Mouse (Mus musculus): Measurements from ENCODE around the gene Ube2l3.
"Not testable (repeated sequence)": the region's sequence is repeated elsewhere in the genome, so short reads cannot be mapped to it uniquely, and the experiment has no call there.

The Ube2l3 gene

DNA sequence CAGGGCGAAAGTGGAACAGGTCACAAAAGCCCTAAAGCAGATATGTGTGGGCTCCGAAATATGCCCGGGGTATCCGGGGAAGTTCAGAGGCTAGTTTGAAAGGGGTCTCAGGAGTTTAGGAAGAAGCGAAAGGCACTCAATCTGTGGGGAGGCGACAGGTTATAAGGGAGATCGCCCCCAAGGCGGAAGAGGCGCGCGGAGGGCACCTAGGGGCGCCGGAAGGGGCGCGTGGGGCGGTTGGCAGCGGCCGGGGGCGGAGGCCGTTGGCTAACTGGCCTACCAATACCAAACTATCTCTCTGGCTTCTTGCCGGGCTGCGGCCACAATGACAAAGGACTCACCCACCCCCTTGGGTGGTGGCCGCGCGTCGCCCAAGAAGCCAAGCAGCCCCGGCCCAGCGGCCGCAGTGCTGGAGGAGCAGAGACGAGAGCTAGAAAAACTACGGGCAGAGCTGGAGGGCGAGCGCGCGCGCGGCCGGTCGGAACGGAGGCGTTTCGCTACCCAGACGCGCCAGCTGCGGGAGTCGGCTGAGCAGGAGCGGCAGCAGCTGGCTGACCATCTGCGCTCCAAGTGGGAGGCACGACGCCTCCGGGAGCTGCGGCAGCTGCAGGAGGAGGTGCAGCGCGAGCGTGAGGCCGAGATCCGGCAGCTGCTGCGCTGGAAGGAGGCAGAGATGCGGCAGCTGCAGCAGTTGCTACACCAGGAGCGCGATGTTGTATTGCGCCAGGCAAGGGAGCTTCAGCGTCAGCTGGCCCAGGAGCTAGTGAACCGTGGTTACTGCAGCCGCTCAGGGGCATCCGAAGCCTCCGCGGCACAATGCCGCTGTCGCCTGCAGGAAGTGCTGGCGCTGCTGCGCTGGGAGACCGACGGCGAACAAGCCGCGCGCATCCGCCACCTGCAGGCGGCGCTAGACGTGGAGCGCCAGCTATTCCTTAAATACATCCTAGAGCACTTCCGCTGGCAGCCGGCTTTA lies 6.2 kb upstream of the Ube2l3 start, which contains the start of gene Rimbp3:
Gene Rimbp3, plus strand, starts transcription at position 215 of the 973 bp plus-strand sequence.
- peak; percentile 84 for DNase-seq (ENCODE audit: low read depth)

DNA sequence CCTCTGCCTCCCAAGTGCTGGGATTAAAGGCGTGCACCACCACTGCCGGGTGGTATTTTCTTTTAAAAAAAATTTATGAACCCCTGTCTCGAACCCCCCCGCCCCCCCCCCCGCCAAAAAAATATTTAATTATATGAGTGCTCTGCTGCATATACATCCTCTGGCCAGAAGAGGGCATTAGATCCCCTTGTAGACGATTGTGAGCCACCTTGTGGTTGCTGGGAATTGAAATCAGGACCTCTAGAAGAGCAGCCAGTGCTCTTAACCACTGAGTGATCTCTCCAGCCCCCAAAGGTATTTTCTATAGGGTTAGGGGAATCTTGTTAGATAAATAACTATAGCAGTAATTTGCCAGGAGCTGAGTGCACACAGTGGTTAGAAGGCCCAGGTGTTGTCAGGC lies 2.5 kb upstream of the Ube2l3 start:
- peak; percentile 78 for DNase-seq (ENCODE audit: low read depth)

DNA sequence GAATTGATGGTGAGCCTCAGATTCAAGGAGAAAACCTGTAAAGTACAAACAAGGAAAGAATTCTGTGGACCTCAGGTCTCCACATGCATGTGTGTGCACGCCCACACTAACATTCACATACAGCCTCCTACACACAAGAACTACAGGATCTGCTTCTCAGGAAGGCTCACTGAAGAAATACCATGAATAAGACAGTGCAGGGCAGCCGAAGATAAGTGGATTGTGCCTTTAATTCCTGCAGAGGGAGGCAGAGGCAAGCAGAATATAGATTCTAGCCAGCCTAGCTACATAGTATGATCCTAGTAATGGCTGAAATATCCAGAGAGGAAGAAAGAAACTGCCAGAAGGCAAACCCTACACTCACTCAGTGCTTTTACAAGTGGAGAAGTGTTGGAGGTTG lies 472 bp downstream of the Ube2l3 start:
- DNase-seq (ENCODE audit: low read depth) = peak; percentile 85

DNA sequence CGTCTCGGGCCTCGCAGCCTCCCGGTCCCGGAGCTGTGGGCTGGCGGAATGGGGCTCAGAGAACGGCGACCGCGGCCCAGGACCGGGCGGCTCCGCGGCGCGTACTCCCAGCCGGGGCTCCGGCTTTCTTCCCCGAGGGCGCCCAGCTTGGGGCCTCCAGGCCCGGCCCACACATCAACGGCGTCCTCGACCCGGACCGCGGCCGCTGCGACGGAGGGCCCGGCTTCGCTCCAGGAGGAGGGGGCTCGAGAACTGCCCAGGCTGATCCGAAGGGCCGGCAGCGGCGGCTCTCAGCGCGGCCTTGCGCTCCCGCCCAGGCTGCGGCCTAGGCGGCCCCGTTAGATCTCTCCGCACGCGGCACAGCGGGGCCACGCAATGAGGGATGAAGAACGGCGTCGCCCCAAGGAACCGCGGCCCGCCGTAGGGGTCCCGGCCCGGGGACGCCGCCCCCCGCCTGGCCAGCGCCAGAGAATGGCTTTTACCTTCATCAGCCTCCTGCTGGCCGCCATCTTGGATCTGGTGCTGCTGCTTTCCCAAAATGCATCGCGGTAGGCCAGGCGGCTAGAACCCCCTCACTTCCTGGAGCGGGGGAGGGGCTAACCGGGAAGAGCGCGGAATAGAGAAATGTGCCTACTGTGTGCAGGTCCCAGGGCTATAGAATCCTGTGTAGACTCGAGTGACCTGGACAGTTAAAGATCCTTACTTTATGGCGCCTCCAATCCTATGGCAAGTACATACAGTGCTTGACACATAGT lies 1.3 kb downstream of the Ube2l3 start:
- peak; percentile 85 for DNase-seq (ENCODE audit: low read depth)

DNA sequence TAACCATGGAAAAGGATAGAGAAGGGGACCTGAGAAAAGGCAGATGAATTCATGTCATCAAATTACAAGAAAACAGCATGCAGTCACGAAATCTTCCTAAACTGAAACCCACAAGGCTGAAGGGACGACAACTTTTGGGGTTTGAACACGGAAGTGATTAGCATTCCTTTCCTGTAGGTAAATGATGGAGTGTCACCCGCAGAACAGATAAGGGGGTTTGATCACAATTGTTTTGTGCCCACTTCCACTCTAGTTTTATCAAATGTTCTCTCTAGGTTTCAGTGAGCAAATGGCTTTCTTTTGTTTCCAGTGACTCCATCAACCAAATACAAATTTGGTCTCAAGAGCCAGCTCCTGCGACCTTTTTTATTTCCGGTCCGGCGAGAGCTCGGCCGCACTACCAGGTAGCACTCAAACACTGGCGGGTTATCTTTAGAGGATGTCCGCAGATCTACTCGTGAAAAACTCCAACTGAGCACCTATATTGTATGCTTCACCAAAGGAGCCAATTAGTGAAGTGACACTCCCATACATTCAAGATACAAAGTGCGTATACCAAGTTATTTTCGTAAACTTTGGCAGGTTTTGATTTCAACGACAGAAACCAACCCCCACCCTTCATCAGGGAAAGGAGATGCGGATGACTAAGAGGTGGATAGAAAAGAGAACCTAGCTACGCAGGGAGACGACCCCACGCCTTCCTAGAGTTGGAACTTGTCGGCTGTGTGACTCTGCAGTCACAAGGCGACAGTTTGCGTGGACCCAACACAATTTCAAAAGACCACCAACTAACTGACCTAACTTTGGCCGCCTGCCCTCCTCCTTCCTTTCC lies 2.1 kb downstream of the Ube2l3 start:
- peak; percentile 46 for DNase-seq (ENCODE audit: low read depth)

DNA sequence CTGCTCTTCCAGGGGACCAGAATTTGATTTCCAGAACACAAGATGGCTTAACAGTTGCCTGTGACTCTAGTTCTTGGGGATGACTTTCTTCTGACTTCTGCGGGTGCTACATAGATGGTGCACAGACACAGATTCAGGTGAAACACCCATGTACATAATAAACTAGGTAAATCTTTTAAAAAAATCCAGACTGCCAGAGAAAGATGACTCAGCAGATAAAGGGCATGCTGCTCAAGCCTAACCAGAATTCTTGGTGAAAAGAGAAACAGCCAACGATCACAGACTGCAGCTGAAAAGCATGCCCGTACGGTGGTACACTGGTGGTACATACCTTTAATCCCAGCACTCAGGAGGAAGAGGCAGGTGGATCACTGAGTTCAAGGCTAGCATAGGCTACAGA lies 8.6 kb downstream of the Ube2l3 start:
- DNase-seq (ENCODE audit: low read depth) = no peak

DNA sequence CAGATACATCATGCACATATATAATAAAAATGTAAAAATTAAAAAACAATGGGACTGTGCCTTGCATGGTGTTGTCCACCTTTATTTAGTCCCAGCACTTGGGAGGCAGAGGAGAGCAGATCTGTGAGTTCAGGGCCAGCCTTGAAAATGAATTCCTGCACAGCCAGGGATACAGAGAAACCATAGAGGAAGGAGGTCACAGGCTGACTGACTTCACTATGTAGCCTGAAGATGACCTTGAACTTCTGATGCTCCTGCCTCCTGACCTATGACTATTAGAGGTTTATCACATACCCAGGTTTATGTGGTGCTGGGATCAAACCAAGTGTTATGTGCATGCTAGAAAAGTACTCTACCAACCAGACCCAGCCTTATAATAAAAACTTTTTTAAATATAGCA lies 17.0 kb downstream of the Ube2l3 start:
- DNase-seq (ENCODE audit: low read depth) = peak; percentile 40

DNA sequence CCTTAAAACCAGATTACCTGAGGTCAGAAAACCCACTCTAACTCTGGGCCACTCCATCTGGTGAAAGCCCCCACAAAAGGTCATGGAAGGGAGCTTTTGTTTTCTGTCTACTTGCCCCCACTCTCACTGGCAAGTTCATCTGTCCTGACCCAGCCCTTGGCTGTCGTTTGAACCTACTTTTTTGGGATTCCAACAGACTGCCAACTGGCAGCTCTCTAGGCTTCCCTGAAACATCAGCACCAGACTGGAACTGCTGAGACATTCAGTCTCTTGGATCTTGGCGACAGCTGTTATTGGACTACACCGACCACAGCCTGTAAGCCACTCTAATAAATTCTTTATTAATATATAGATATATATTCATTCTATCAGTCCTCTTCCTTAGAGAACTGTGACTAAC lies 19.4 kb downstream of the Ube2l3 start:
- DNase-seq (ENCODE audit: low read depth) = no peak

DNA sequence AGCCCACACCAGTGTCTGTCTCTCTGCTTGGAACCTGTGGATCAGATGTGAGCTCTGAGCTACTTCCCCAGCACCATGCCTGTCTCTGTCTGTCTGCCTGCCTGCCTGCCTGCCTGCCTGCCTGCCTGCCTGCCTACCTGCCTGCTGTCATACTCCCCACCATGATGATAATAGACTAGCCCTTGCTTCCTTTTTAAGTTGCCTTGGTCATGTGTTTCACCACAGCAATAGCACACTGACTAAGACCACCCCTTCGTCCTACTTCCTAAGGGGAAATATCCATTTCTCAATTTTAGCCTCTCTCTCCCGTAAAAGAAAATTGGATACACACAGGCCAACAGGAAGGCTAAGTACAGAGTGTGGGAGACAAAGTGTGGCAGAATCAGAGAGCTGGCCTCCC lies 20.3 kb downstream of the Ube2l3 start:
- peak; percentile 59 for DNase-seq (ENCODE audit: low read depth)

DNA sequence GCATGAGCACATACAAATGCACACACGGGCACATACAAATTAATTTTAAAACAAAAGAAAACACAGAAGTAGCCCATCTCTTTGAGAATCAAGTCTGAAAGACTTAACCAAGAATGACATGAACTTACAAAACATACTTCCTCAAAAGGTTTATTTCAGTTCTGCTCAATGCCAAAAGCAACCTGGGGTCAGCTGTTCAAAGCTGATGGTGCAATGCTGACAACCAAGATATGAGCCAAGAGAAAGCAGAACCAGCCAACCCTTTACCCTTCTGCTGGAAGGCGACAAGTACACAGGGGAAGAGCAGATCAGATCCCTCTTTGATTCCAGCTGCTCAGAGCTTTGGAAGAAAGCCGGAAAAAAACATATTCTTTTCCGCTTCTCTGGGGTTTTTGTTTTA lies 21.1 kb downstream of the Ube2l3 start:
- DNase-seq (ENCODE audit: low read depth) = peak; percentile 90

DNA sequence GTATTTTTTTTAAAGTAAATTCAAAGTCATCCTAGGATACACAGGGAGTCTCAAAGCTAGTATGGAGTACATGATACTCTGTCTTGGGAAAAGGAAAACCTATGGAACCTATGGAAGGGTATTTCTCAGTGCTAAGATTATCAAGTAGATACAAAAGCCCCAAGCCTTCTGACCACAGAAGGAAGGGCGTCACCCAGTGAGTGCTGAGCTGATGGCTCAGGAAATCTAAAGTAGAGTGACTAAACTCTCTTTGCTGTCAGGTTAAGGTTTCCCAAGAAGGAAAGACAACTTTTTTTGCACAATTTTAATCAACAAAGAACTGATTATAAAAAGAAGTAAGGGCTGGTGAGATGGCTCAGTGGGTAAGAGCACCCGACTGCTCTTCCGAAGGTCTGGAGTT lies 22.7 kb downstream of the Ube2l3 start:
- DNase-seq (ENCODE audit: low read depth) = peak; percentile 69

DNA sequence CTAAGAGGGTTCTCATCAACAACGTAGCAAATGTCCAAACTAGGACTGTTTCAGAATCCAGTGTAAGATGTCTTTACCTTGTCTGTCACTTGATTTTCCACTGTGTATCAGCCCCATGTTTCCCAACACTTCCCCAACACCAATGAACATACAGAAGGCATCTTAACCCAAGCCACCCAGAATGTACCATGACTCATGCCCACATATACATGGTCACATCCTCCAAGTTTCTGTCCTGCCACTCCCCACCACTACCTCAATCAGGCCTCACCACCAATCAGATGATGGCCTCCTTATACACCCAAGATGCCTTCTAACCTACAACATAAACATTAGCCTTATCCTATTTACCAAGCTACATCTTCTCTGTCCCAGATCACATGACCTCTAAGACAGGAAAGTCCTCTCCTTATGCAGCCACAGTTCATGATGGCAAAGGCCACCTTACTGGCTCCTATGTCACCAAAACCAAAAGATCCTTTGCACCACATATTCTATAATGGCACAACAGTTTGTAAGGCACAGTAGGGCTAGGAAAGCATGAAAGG lies 24.8 kb downstream of the Ube2l3 start:
- DNase-seq (ENCODE audit: low read depth) = peak; percentile 92

DNA sequence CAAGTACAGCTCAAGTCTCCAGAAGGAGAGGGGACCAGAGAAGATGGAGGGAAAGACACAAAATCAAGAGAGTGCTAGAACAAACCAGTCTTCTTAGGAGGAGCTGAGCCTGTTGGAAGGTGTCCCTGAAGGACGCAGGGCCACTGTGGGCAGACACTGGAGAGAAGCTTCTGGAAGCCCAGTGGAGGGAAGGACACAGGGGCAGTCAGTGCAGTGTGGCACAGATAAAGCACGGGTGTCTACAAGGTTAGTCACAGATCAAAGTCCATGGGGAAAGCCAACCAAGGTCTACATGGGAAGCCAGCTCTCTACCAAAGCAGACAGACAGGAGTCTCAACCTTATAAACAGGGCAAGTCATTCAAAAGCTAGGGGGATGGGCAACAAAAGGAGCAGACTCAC lies 26.7 kb downstream of the Ube2l3 start:
- no peak for DNase-seq (ENCODE audit: low read depth)

DNA sequence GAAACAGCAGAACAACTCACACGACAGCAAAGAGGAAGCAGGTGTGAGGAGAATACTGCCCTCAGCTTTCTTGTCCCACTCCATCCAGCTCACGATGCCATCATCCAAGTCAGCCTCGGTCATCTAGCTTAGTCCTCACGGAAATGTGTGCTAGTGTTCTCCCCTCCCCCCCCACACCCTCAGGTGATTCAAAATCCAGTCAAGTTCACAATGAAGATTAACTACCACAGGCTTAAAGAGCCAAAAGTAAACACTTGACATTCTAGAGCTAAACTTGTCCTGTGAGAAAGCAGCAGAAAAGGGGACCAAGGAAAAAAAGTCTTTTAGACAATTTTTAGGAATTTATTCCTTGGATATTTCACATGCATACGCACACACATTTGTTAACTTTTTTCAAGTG lies 34.4 kb downstream of the Ube2l3 start:
- no peak for DNase-seq (ENCODE audit: low read depth)

DNA sequence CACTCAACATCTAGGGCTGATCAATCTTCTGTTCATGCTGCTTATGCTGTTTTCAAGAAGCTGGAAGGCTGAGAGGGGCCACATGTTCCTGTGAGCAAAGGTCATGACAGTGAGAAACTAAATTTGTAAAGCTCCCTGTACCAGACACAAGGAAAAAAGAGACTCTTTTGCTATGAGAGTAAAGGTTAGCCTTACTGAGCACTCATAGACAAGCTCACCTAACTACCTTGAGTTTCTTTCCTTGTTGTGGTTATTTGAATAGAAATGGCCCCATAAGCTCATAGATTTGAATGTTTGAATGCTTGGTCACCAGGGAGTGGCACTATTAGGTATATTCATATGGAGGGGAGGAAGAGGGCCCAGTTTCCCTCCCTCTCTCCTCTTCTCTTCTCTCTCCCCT lies 35.3 kb downstream of the Ube2l3 start:
- DNase-seq (ENCODE audit: low read depth) = no peak

DNA sequence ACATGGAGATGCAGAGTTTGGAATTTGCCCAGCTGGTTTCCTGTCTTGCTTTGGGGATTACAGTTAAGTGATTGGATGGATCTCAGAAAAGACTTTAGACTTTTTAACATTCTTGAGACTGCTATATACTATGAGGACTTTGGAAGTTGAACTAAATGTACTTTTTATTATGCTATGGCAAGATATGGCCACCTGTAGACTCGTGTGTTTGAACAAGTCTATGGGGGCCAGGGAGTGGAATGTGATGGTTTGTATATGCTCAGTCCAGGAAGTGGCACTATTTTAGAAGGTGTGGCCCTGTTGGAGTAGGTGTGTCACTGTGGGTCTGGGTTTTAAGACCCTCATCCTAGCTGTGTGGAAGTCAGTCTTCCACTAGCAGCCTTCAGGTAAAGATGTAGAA lies 37.0 kb downstream of the Ube2l3 start:
- DNase-seq (ENCODE audit: low read depth) = not testable (repeated sequence)

DNA sequence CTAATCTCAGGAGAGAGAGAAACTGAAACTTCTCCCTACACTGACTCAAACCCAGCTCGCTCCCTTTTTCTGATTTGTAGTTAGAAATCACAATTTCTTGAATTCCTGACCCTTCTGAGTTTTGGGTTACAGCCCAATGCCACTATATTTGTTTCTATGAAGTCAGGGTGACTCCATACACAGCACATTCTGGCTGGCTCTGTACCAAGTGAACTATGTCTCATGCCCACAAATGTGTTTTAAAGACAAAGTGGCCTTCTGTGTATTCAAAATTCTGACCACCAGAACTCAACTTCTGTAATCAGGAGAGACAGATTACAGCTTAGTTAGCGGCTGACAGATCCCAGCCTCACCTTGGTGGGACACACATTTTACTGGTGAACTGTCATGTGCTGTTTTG lies 48.1 kb downstream of the Ube2l3 start:
- DNase-seq (ENCODE audit: low read depth) = no peak

DNA sequence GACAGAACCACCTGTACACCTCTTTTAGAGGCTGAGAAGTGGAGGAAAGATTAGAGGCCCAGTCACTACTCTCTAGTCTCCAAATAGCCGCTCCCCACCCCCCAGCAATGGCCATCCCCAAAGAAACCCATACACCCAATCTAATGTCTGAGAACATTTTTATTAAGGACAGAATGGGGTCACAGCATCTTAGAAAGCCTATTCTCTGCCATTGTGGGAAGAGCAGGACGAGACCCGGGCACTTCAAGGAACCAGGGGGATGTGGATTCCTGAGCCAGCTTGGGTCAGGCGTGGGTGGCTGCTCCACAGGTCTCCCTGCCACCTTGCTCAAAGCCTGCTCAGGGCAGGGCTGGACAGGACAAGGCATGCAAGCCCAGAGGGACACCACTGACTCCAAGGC lies 50.6 kb downstream of the Ube2l3 start:
- no peak for DNase-seq (ENCODE audit: low read depth)

DNA sequence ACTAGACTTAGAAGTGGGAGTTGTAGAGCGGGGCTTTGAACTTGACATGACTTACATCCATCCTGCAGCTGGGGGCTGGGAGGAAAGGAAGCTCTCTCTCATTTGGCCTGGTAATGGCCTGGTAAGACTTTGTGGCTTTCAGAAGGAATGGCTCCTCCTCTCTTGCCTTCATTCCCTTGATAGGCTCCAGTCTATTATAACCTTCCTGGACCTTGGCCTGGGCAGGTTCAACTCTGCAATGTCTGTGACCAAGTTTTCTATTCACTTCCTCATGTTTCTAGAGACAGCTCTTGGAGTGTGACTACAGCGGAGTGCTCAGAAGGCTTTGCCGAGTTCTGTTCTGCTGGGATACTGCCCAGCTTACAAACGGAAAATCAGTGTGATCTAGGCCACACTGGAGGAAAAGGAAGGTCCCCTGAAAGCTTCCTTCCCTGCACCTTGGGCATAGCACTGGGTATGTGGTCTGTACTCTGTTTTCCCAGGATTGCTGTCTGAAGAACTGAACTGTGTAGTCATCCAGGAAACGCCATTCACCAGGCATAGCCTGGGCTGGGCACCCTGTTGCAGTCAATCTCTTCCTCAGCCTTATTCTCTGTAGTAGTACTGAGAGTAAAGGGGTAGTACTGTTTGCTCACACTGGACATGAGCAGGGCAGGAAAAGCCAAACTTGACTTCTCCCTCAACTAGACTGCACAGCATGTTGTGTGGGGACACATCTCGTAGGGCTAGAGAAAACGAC lies 51.8 kb downstream of the Ube2l3 start:
- no peak for DNase-seq (ENCODE audit: low read depth)

DNA sequence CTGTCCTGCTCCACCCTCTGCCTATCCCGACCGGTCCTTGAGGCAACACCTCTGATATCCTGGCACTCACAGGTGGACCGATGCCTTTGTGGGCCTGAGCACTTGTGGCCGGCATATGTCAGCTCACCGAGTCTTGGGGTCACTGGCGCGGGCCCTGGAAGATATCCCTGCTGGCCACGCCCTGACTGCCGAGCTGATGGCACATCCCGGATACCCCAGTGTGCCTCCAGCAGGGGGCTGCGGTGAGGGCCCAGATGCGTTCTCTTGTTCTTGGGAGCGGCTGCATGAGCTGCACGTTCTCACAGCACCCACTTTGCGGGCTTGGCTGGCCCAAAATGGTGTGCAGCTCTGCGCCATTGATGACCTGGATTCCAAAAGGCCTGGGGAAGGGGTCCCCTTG lies 54.4 kb downstream of the Ube2l3 start:
- no peak for DNase-seq (ENCODE audit: low read depth)

DNA sequence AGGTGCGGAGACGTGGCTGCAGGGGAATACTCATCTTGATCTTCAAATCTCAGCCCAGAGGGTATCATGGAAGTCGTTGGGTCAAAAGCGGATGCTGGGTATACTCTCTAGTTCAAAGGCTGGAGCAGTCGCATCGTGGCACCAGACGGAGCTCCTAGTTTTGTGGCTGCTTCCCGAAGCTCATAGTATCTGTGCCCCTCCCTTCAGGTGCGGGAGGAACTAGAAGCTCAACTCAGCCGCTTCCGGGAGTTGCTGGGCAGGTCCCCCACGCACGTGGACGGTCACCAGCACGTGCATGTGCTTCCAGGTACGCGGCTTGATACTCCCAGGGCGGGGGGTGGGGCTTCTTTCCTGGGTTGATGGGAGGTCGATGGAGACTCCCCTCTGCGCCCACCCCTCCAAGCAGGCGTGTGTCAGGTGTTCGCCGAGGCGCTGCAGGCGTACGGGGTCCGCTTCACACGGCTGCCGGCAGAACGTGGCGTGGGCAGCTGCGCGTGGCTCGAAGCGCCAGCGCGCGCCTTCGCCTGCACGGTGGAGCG lies 55.0 kb downstream of the Ube2l3 start:
- DNase-seq (ENCODE audit: low read depth) = no peak

Measured in 416B (cell line).